Mouse (Mus musculus): ENCODE results near the gene Frmd5. TPM values are rescaled to one million over a fixed set of nuclear protein-coding genes. Genes with fewer than 3 reads are reported as not detected.

The Frmd5 gene
- polyA plus RNA-seq, 1 experiment from 2014 or later = 5.4 TPM

- no peaks in the 10 kb centered on the region for H3K36me3 ChIP-seq (replicated peaks)
- H3K4me1 ChIP-seq = peaks cover 11% of the 10 kb centered on the region
- no peak overlapping the region for H3K4me3 ChIP-seq
- 89% methylated on average over 8 of the region's 8 CpGs for WGBS
- no peak for DNase-seq (ENCODE audit: low spot score)
- H3K27ac ChIP-seq (replicated peaks) = no peak overlapping the region
- no peaks in the 10 kb centered on the region for H3K9me3 ChIP-seq
- H3K27me3 ChIP-seq (replicated peaks; ENCODE audit: low read depth, poor library complexity, severe bottlenecking) = no peaks in the 10 kb centered on the region
Measured at GRCm38 (mm10) chr2:121758258-121758657, 48.6 kb downstream of the Frmd5 start.

- H3K4me3 ChIP-seq = no peak overlapping the region
- 98% methylated on average over 1 of the region's 1 CpGs for WGBS
- no peaks in the 10 kb centered on the region for H3K36me3 ChIP-seq (replicated peaks)
- peaks cover 11% of the 10 kb centered on the region for H3K4me1 ChIP-seq
- H3K9me3 ChIP-seq = no peaks in the 10 kb centered on the region
- H3K27me3 ChIP-seq (replicated peaks; ENCODE audit: low read depth, poor library complexity, severe bottlenecking) = no peaks in the 10 kb centered on the region
- DNase-seq (ENCODE audit: low spot score) = no peak
- no peak overlapping the region for H3K27ac ChIP-seq (replicated peaks)
Measured at GRCm38 (mm10) chr2:121756336-121756735, 50.6 kb downstream of the Frmd5 start.

- 35% methylated on average over 6 of the region's 6 CpGs for WGBS
- Histone ChIP-seq H3K9me3 (no peaks in the 10 kb centered on the region), H3K27ac (replicated peaks) (no peak overlapping the region), H3K4me1 (peaks cover 11% of the 10 kb centered on the region), H3K27me3 (replicated peaks; ENCODE audit: low read depth, poor library complexity, severe bottlenecking) (no peaks in the 10 kb centered on the region), H3K36me3 (replicated peaks) (no peaks in the 10 kb centered on the region), H3K4me3 (no peak overlapping the region)
- no peak for DNase-seq (ENCODE audit: low spot score)
Measured at GRCm38 (mm10) chr2:121755056-121755455, 51.8 kb downstream of the Frmd5 start.

GRCm38 (mm10) chr2:121750121-121750520 lies 56.8 kb downstream of the Frmd5 start:
- no peaks in the 10 kb centered on the region for H3K9me3 ChIP-seq
- H3K4me1 ChIP-seq = peaks cover 5% of the 10 kb centered on the region
- 86% methylated on average over 6 of the region's 6 CpGs for WGBS
- no peaks in the 10 kb centered on the region for H3K27me3 ChIP-seq (replicated peaks; ENCODE audit: low read depth, poor library complexity, severe bottlenecking)
- no peak for DNase-seq (ENCODE audit: low spot score)
- H3K27ac ChIP-seq (replicated peaks) = no peak overlapping the region
- no peaks in the 10 kb centered on the region for H3K36me3 ChIP-seq (replicated peaks)
- no peak overlapping the region for H3K4me3 ChIP-seq

GRCm38 (mm10) chr2:121741151-121741550 lies 65.7 kb downstream of the Frmd5 start:
- Histone ChIP-seq H3K36me3 (replicated peaks) (no peaks in the 10 kb centered on the region), H3K4me3 (no peak overlapping the region), H3K4me1 (no peaks in the 10 kb centered on the region), H3K27me3 (replicated peaks; ENCODE audit: low read depth, poor library complexity, severe bottlenecking) (no peaks in the 10 kb centered on the region), H3K9me3 (no peaks in the 10 kb centered on the region), H3K27ac (replicated peaks) (no peak overlapping the region)
- no peak for DNase-seq (ENCODE audit: low spot score)
- WGBS = 87% methylated on average over 2 of the region's 2 CpGs

GRCm38 (mm10) chr2:121739410-121739809 lies 67.5 kb downstream of the Frmd5 start:
- no peaks in the 10 kb centered on the region for H3K9me3 ChIP-seq
- no peak for DNase-seq (ENCODE audit: low spot score)
- no peaks in the 10 kb centered on the region for H3K27me3 ChIP-seq (replicated peaks; ENCODE audit: low read depth, poor library complexity, severe bottlenecking)
- 95% methylated on average over 4 of the region's 4 CpGs for WGBS
- no peaks in the 10 kb centered on the region for H3K36me3 ChIP-seq (replicated peaks)
- no peak overlapping the region for H3K27ac ChIP-seq (replicated peaks)
- no peaks in the 10 kb centered on the region for H3K4me1 ChIP-seq
- H3K4me3 ChIP-seq = no peak overlapping the region

GRCm38 (mm10) chr2:121733426-121733825 lies 73.5 kb downstream of the Frmd5 start:
- Histone ChIP-seq H3K27me3 (replicated peaks; ENCODE audit: low read depth, poor library complexity, severe bottlenecking) (no peaks in the 10 kb centered on the region), H3K4me1 (no peaks in the 10 kb centered on the region), H3K4me3 (no peak overlapping the region), H3K9me3 (no peaks in the 10 kb centered on the region), H3K27ac (replicated peaks) (no peak overlapping the region), H3K36me3 (replicated peaks) (no peaks in the 10 kb centered on the region)
- 80% methylated on average over 7 of the region's 7 CpGs for WGBS
- DNase-seq (ENCODE audit: low spot score) = no peak

- Histone ChIP-seq H3K36me3 (replicated peaks) (no peaks in the 10 kb centered on the region), H3K4me3 (no peak overlapping the region), H3K9me3 (no peaks in the 10 kb centered on the region), H3K27me3 (replicated peaks; ENCODE audit: low read depth, poor library complexity, severe bottlenecking) (no peaks in the 10 kb centered on the region), H3K27ac (replicated peaks) (no peak overlapping the region), H3K4me1 (no peaks in the 10 kb centered on the region)
- no peak for DNase-seq (ENCODE audit: low spot score)
- 96% methylated on average over 11 of the region's 11 CpGs for WGBS
Measured at GRCm38 (mm10) chr2:121730486-121730885, 76.4 kb downstream of the Frmd5 start.

GRCm38 (mm10) chr2:121728907-121729575 lies 77.8 kb downstream of the Frmd5 start:
- no peaks in the 10 kb centered on the region for H3K27me3 ChIP-seq (replicated peaks; ENCODE audit: low read depth, poor library complexity, severe bottlenecking)
- no peak overlapping the region for H3K27ac ChIP-seq (replicated peaks)
- H3K9me3 ChIP-seq = no peaks in the 10 kb centered on the region
- DNase-seq (ENCODE audit: low spot score) = no peak
- no peaks in the 10 kb centered on the region for H3K36me3 ChIP-seq (replicated peaks)
- H3K4me3 ChIP-seq = no peak overlapping the region
- 79% methylated on average over 9 of the region's 9 CpGs for WGBS
- H3K4me1 ChIP-seq = no peaks in the 10 kb centered on the region

- no peak for DNase-seq (ENCODE audit: low spot score)
- H3K9me3 ChIP-seq = no peaks in the 10 kb centered on the region
- H3K27ac ChIP-seq (replicated peaks) = no peak overlapping the region
- H3K36me3 ChIP-seq (replicated peaks) = no peaks in the 10 kb centered on the region
- H3K4me1 ChIP-seq = no peaks in the 10 kb centered on the region
- no peaks in the 10 kb centered on the region for H3K27me3 ChIP-seq (replicated peaks; ENCODE audit: low read depth, poor library complexity, severe bottlenecking)
- WGBS = 81% methylated on average over 4 of the region's 4 CpGs
- H3K4me3 ChIP-seq = no peak overlapping the region
Measured at GRCm38 (mm10) chr2:121724866-121725265, 82.0 kb downstream of the Frmd5 start.

GRCm38 (mm10) chr2:121723796-121724195 lies 83.1 kb downstream of the Frmd5 start:
- no peaks in the 10 kb centered on the region for H3K36me3 ChIP-seq (replicated peaks)
- WGBS = 88% methylated on average over 8 of the region's 8 CpGs

GRCm38 (mm10) chr2:121719000-121719399 lies 87.9 kb downstream of the Frmd5 start:
- Histone ChIP-seq H3K27ac (replicated peaks) (no peak overlapping the region), H3K9me3 (no peaks in the 10 kb centered on the region), H3K27me3 (replicated peaks; ENCODE audit: low read depth, poor library complexity, severe bottlenecking) (no peaks in the 10 kb centered on the region), H3K4me3 (no peak overlapping the region), H3K36me3 (replicated peaks) (no peaks in the 10 kb centered on the region), H3K4me1 (no peaks in the 10 kb centered on the region)
- no peak for DNase-seq (ENCODE audit: low spot score)
- WGBS = 89% methylated on average over 6 of the region's 6 CpGs

More at GRCm38 (mm10) chr2:121723796-121724195, 83.1 kb downstream of the Frmd5 start:
- Histone ChIP-seq H3K9me3 (no peaks in the 10 kb centered on the region), H3K4me3 (no peak overlapping the region), H3K27me3 (replicated peaks; ENCODE audit: low read depth, poor library complexity, severe bottlenecking) (no peaks in the 10 kb centered on the region), H3K27ac (replicated peaks) (no peak overlapping the region), H3K4me1 (no peaks in the 10 kb centered on the region)
- DNase-seq (ENCODE audit: low spot score) = no peak

- Histone ChIP-seq H3K9me3 (no peaks in the 10 kb centered on the region), H3K36me3 (replicated peaks) (no peaks in the 10 kb centered on the region), H3K4me3 (no peak overlapping the region), H3K27ac (replicated peaks) (no peak overlapping the region), H3K27me3 (replicated peaks; ENCODE audit: low read depth, poor library complexity, severe bottlenecking) (no peaks in the 10 kb centered on the region), H3K4me1 (peaks cover under 1% of the 10 kb centered on the region; the same call in 1 of the 2 replicates)
- peak; percentile 22 for DNase-seq (ENCODE audit: low spot score)
- 84% methylated on average over 3 of the region's 3 CpGs for WGBS
Measured at GRCm38 (mm10) chr2:121717133-121717532, 89.8 kb downstream of the Frmd5 start.

Measured in embryonic facial prominence, embryonic 10.5 days (tissue).